Mouse (Mus musculus): Measurements from ENCODE around the gene Gm13090.

DNA sequence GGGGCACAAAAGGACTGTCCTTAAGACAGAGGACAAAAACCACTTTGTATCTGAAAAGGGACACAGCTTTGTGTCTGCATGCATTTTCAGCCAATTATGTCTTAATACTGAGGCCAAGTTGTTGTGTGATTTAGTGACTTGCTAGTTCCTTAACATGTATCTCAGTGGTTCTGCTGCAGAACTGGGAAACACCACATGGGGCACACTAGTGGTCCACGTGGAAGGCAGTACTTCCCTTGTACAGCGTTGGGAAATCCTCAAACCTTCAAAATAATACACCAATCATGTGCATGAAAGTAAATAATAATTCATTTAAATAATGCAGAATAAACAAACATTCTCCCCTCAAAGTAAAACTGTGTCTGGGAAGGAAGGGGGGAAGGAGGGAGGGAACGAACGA is 20.6 kb upstream of the Gm13090 start:
- peak; percentile 12; the same call in 1 of the 2 replicates for TF ChIP-seq CTCF (IDR thresholded peaks at IDR 0.05)
- no peak for TF ChIP-seq POLR2A (IDR thresholded peaks at IDR 0.05; ENCODE audit: insufficient read depth, low read depth, low read length)
- no peak for TF ChIP-seq EP300 (IDR thresholded peaks at IDR 0.05; ENCODE audit: insufficient read depth, low read depth, low read length)
